Mouse (Mus musculus) hindbrain, embryonic 12.5 days (tissue): Measurements from ENCODE around the gene Vmn1r80. TPM values are rescaled to one million over a fixed set of nuclear protein-coding genes. Genes with fewer than 3 reads are reported as not detected.
"Not testable (repeated sequence)": the region's sequence is repeated elsewhere in the genome, so short reads cannot be mapped to it uniquely, and the experiment has no call there.

Source experiments
- ATAC-seq: fragments of 200-750 bp; cut with Nextera tagmentation; 2 replicates; pipeline ENCODE4 v1.8.0; 2017; ENCODE audit warnings: moderate TSS enrichment; ENCODE audit not compliant: low FRiP score
- H3K27ac ChIP-seq: fragments of 300-500 bp; sonication (generic); 2 replicates; pipeline ENCODE4 v1.5.1; 2016; ENCODE audit warnings: mild to moderate bottlenecking
- H3K27me3 ChIP-seq: fragments of 300-500 bp; sonication (generic); 2 replicates; pipeline ENCODE4 v1.6.1; 2016; ENCODE audit warnings: mild to moderate bottlenecking
- H3K36me3 ChIP-seq: fragments of 300-500 bp; sonication (generic); 2 replicates; pipeline ENCODE4 v1.6.1; 2016; ENCODE audit warnings: mild to moderate bottlenecking
- H3K4me1 ChIP-seq: fragments of 300-500 bp; sonication (generic); 2 replicates; pipeline ENCODE4 v1.6.1; 2016
- H3K4me2 ChIP-seq: fragments of 300-500 bp; sonication (generic); replicated peaks from 2 replicates; pipeline ENCODE4 v1.6.1; 2016; ENCODE audit warnings: mild to moderate bottlenecking
- H3K4me3 ChIP-seq: fragments of 300-500 bp; sonication (generic); 2 replicates; pipeline ENCODE4 v1.5.1; 2016; ENCODE audit warnings: mild to moderate bottlenecking
- H3K9ac ChIP-seq: fragments of 300-500 bp; sonication (generic); 2 replicates; pipeline ENCODE4 v1.6.1; 2016; ENCODE audit warnings: mild to moderate bottlenecking, moderate library complexity
- H3K9me3 ChIP-seq: fragments of 300-500 bp; sonication (generic); replicated peaks from 2 replicates; pipeline ENCODE4 v1.6.1; 2016; ENCODE audit warnings: mild to moderate bottlenecking
- WGBS: fragments of 180-500 bp; shearing (Covaris S2); methylation state at CpG from one replicate; pipeline ENCODE4 v1.1.7; 2016; 5-methylcytosine and 5-hydroxymethylcytosine counted together
- polyA plus RNA-seq: library from polyadenylated mRNA; unstranded; fragments of >200 nt; fragmentation: Nextera tagmentation; extraction: Ambion mirVana; gene quantifications from 2 replicates; pipeline ENCODE4 v1.2.1, GENCODE M21; 2016

The Vmn1r80 gene
- polyA plus RNA-seq, result not detected in 2 replicates

DNA sequence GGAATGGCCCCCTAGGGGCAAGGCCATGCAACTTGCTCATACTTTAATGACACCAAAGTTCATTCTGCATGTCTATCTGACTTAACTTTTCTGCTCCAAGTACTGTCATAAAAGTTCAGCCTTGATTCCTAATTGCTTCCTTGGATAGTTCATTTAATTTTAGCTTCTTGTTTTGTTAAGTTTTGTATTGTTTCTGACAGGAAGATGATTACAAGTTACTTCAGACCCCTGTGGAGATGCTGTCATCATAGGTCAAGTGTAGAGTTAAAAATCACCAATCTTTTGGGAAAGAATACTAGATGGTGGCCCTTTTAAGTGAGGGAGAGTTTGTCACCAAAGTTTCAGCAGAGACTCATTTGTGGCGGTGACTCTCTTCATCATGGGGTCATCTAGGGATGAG lies at the start of gene Vmn1r80:
Vmn1r80 (plus strand) TSS at position 301 of the 400 bp plus-strand sequence.
- Histone ChIP-seq H3K9ac (no peak within 1 kb of the TSS), H3K27ac (no peak within 1 kb of the TSS), H3K4me2 (no peak within 1 kb of the TSS), H3K27me3 (no peaks in the 10 kb centered on the region), H3K4me1 (no peaks in the 10 kb centered on the region), H3K36me3 (no peaks in the 10 kb centered on the region), H3K9me3 (0 out of 2 replicates have a peak, but pooled peaks cover 4% of the 10 kb centered on the region), H3K4me3 (no peak within 1 kb of the TSS)
- WGBS, result 83% methylated on average over 1 of the region's 1 CpGs
- no peak for ATAC-seq

DNA sequence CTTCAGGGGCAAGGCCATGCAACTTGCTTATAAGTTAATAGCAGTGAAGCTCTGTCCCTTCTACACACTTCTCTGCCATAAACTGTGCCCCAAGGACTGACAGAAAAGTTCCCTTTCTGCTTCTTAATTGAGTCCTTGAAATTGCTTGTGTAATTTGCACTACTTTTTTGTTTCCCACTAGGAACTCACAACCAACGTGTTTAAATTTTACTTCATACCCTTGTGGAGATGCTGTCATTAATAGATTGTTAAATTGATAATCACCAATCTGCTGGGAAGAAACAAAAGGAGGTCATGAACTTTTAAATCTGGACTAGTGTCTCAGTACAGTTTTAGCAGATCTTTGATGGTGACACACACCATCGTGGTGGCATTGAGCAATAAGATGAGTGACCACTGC lies 39.1 kb upstream of the Vmn1r80 start, which contains the start of gene Vmn1r78:
Vmn1r78 (plus strand) TSS at position 301 of the 400 bp plus-strand sequence.
- no peak within 1 kb of the TSS for H3K4me2 ChIP-seq
- H3K4me3 ChIP-seq, result no peak within 1 kb of the TSS
- H3K9me3 ChIP-seq, result peaks cover 2% of the 10 kb centered on the region; the same call in 1 of the 2 replicates
- ATAC-seq, result no peak
- no peak within 1 kb of the TSS for H3K27ac ChIP-seq
- no peaks in the 10 kb centered on the region for H3K36me3 ChIP-seq
- H3K4me1 ChIP-seq, result no peaks in the 10 kb centered on the region
- no peaks in the 10 kb centered on the region for H3K27me3 ChIP-seq
- WGBS, result 67% methylated on average over 2 of the region's 2 CpGs
- no peak within 1 kb of the TSS for H3K9ac ChIP-seq

DNA sequence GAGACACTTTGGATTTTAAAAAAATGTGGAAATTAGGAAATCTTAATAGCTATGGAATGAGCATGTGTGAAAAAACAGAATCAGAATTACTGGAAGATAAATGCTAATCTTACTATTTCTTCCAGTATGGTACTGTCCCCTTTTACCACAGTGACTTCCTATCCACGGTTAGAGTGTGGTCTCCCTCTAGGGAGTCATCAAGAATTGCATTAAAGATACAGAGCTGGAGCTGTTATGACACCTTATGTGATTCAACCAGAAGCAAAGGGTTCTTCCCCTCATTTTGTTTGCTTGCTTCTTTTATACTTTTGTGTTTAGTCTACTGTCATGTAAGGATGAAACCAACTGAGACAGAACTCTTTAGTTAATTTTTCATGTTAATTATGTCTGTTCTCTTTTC lies 32.6 kb upstream of the Vmn1r80 start:
- H3K4me2 ChIP-seq, H3K9me3 ChIP-seq, H3K9ac ChIP-seq, H3K36me3 ChIP-seq, ATAC-seq, H3K27me3 ChIP-seq, H3K4me3 ChIP-seq, H3K27ac ChIP-seq, H3K4me1 ChIP-seq: not testable (repeated sequence)
- WGBS, result 56% methylated on average over 1 of the region's 1 CpGs

DNA sequence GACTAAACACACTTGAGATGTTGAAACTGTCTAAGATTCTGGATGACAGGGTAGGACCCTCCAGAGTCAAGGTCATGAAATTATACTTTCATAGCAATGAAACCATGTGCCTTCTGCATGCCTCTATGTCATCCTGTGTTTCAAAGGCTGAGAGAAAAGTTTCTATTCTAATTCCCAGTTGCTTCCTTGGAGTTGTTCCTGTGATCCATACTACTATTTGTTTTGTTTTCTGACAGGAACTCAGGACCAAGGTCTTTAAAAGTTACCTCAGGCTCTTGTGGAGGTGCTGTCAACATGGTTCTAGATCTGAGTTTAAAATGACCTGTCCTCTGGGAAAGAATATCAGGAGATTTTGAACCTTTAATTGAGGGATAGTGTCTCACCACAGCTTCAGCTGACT lies 18.1 kb upstream of the Vmn1r80 start, which contains the start of gene Vmn1r79:
Vmn1r79 (plus strand) TSS at position 301 of the 400 bp plus-strand sequence.
- not testable (repeated sequence) for H3K27me3 ChIP-seq, H3K9ac ChIP-seq, H3K27ac ChIP-seq, H3K4me3 ChIP-seq, H3K36me3 ChIP-seq, H3K9me3 ChIP-seq, H3K4me1 ChIP-seq, H3K4me2 ChIP-seq, ATAC-seq

DNA sequence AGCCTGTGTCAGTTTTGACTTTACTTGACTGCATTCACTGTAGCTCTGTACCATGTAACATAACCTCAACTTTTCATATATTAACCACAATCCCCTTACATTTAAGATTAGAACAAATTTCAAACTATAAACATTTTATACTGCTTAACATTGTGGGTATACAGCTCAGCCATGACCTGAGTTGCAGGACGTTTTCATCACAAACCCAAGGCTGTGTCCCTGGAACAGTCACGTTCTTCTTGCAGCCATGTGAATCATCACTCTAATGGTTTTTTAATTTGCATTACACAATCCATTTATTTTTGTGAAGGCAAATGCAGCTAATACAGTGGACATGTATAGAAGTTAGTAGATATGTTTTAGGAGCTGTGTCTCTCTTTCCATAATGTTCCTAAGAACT lies 16.2 kb upstream of the Vmn1r80 start:
- H3K9ac ChIP-seq, H3K36me3 ChIP-seq, H3K4me2 ChIP-seq, H3K27me3 ChIP-seq, ATAC-seq, H3K4me1 ChIP-seq, H3K4me3 ChIP-seq, H3K9me3 ChIP-seq, H3K27ac ChIP-seq: not testable (repeated sequence)
- 65% methylated on average over 2 of the region's 2 CpGs for WGBS

DNA sequence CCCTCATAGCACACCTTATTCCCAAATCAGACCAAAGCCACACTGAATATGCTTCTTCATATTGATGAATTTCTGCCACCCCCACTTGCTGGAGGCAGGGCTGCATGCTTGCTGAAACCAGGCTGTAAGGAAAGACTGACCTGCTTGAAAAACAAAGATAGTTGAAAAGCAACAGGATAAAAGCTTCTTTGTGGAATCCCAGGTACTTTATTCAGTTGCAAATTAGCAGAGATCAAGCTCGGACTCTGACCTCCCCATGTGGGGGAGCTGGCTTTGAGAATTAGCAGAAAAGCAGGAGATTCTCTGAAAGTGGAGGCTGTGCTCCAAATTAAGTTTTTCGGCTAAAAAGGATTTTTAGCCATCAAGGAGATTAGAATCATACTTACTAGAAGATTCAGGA lies 15.1 kb downstream of the Vmn1r80 start:
- WGBS, result 59% methylated on average over 2 of the region's 2 CpGs
- Histone ChIP-seq H3K27me3 (no peaks in the 10 kb centered on the region), H3K36me3 (no peaks in the 10 kb centered on the region), H3K9me3 (no peaks in the 10 kb centered on the region), H3K9ac (no peak overlapping the region), H3K4me1 (no peaks in the 10 kb centered on the region), H3K27ac (no peak overlapping the region), H3K4me2 (no peak overlapping the region), H3K4me3 (no peak overlapping the region)
- ATAC-seq, result no peak

Other genes starting within 250 kb of the Vmn1r80 start
- not detected in 2 replicates for gene Vmn1r77, start 152.5 kb upstream of the Vmn1r80 start, polyA plus RNA-seq
- gene Vmn1r78, start 39.0 kb upstream of the Vmn1r80 start, polyA plus RNA-seq, result not detected in 2 replicates
- not detected in 2 replicates for gene Vmn1r79, start 18.0 kb upstream of the Vmn1r80 start, polyA plus RNA-seq
- not detected in 2 replicates for gene Vmn1r81, start 79.0 kb downstream of the Vmn1r80 start, polyA plus RNA-seq
- not detected in 2 replicates for gene Vmn1r82, start 111.1 kb downstream of the Vmn1r80 start, polyA plus RNA-seq
- gene Vmn1r83, start 140.2 kb downstream of the Vmn1r80 start, polyA plus RNA-seq, result not detected in 2 replicates
- not detected in 2 replicates for gene Vmn1r84, start 180.0 kb downstream of the Vmn1r80 start, polyA plus RNA-seq
- gene Zfp551, start 233.5 kb downstream of the Vmn1r80 start, polyA plus RNA-seq, result 5.4 and 5.7 TPM in 2 replicates